Mouse (Mus musculus) embryo, embryonic 10.5 days (tissue): ENCODE data around the gene Dnajc16.

Experiments used
- DNase-seq: peaks from one replicate; pipeline ENCODE4 v3.0.0-alpha.2; 2015; ENCODE audit warnings: low spot score

The Dnajc16 gene

GRCm38 (mm10) chr4:141724594-141724993 is 66.1 kb downstream of the Dnajc16 start:
- no peak for DNase-seq

- DNase-seq, result no peak
Observed at GRCm38 (mm10) chr4:141723673-141724068, 67.1 kb downstream of the Dnajc16 start.

- peak; percentile 90 for DNase-seq
Observed at GRCm38 (mm10) chr4:141722731-141723672, 67.7 kb downstream of the Dnajc16 start, which contains the start of gene Ddi2. Gene Ddi2, minus strand, starts transcription at chr4:141723419.

GRCm38 (mm10) chr4:141721961-141722360 is 68.8 kb downstream of the Dnajc16 start:
- no peak for DNase-seq

GRCm38 (mm10) chr4:141720761-141721523 is 69.8 kb downstream of the Dnajc16 start:
- no peak for DNase-seq

DNA sequence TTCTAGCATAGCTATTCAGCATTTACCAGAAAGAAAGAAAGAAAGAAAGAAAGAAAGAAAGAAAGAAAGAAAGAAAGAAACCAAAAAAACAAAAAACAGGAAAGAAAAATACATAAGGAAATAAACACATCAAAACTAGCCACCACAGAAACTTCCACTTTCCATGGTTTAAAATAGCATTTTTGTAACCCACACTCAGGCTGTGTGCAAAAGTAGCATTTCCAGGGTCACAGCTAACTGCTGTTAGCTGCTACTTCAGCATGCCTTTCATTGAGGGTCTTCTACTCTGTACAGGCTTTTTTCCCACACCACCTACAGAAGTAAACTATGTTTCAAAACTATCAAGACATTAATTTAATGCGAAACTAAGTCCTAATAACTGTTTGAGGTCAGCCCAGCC is 71.4 kb downstream of the Dnajc16 start:
- DNase-seq, result no peak

DNA sequence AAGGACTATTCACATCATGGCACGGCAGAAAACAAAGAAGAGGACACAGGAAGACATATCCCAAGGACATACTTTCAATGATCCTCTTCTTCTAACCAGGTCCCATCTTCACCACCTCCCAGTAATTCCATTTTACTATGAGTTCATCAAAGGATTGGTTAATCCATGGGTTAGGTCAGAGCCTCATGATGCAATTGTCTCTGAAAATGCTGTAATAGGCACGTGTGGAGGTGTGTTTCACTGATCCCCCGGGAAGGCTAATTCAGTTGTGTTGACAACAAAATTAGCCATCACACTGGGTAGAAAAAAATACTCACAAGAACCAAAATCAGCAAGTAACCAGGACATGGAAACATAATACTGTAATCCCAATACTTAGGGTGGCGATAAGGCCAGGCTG is 73.1 kb downstream of the Dnajc16 start:
- DNase-seq, result no peak

DNA sequence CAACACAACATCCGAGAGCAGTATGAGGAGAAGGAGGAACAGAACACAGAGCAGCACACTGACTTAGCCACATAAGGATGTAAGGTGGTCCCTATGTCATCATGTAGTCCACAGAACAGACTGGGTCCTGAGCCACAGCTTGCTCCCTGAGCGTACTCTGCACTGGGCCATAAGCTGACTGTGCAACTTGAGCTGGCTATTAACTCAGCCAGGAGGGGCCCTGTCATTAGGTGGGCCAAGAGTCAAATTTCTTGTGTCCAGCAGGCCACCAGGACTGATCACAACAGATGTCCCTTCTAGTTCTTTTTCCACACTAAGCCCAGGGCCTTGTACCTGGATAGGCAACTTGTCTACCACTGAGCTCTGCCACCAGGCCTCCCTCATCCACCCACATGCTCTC is 75.7 kb downstream of the Dnajc16 start:
- DNase-seq, result peak; percentile 52

DNA sequence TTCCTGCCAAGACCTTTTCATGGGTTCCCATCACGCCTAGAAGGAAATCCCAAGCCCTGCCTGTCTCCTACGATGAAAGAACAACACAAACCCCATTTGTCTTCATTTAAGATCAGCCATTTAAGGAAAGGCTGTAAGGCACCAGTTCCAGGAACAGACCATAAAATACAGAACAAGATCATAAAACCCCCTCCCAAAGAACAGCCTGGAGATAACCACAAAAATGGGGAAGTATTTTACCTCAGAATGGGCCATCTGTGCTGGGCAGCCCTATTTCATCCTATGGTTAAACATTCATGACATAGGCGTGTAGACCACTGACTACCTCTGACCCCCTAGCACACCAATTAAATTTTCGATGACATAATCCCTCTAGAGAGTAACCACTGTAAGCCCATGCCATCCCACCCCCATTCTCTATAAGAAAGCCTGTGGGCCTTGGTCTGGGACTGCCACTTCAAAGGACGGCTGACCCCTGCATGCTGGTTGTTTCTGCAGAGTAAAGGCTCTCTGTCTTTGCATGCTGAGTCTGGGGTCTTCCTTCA is 77.1 kb downstream of the Dnajc16 start:
- no peak for DNase-seq

DNA sequence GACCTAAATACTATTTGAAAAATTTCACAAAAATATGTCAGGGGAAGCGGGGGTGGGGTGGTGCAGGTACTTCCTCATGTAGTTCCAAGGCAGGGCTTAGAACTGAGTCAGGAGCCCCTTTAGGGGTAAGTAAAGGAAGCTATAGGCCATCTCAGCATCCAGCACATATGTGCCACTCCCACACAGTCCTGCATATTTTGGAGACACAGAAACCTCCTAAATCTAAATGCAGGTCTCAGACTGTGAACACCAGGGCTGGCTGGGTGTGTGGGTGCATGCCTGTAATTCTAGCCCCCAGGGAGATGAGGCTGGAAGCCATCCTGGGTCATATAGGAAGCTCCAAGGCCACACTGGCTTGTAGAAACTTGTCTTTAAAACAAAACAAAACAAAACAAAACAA is 79.5 kb downstream of the Dnajc16 start:
- no peak for DNase-seq
